Mouse (Mus musculus): ENCODE results near the gene Gm4922. TPM values are rescaled to one million over a fixed set of nuclear protein-coding genes. Genes with fewer than 3 reads are reported as not detected.

The Gm4922 gene
- polyA plus RNA-seq, 1 experiment from 2014 or later: not detected

- no peak for ATAC-seq (ENCODE audit: insufficient read depth)
- H3K4me3 ChIP-seq (replicated peaks): no peak overlapping the region
- no peaks in the 10 kb centered on the region for H3K27me3 ChIP-seq
- no peak overlapping the region for H3K27ac ChIP-seq (replicated peaks)
- H3K4me2 ChIP-seq: no peak overlapping the region
- no peaks in the 10 kb centered on the region for H3K4me1 ChIP-seq (replicated peaks)
- 55% methylated on average over 3 of the region's 3 CpGs for WGBS (ENCODE audit: insufficient replicate concordance)
- no peak overlapping the region for H3K9ac ChIP-seq
- no peaks in the 10 kb centered on the region for H3K9me3 ChIP-seq (replicated peaks)
- no peaks in the 10 kb centered on the region for H3K36me3 ChIP-seq (replicated peaks)
Observed at GRCm38 (mm10) chr10:18777546-18777945, 9.0 kb downstream of the Gm4922 start.

GRCm38 (mm10) chr10:18772537-18773179 is 13.9 kb downstream of the Gm4922 start:
- H3K4me1 ChIP-seq (replicated peaks): no peaks in the 10 kb centered on the region
- no peaks in the 10 kb centered on the region for H3K9me3 ChIP-seq (replicated peaks)
- no peaks in the 10 kb centered on the region for H3K27me3 ChIP-seq
- 50% methylated on average over 4 of the region's 4 CpGs for WGBS (ENCODE audit: insufficient replicate concordance)
- no peak overlapping the region for H3K9ac ChIP-seq
- H3K4me3 ChIP-seq (replicated peaks): no peak overlapping the region
- no peak for ATAC-seq (ENCODE audit: insufficient read depth)
- H3K36me3 ChIP-seq (replicated peaks): no peaks in the 10 kb centered on the region
- no peak overlapping the region for H3K27ac ChIP-seq (replicated peaks)
- H3K4me2 ChIP-seq: no peak overlapping the region

- no peak for ATAC-seq (ENCODE audit: insufficient read depth)
Observed at GRCm38 (mm10) chr10:18769909-18770308, 16.7 kb downstream of the Gm4922 start.

GRCm38 (mm10) chr10:18760241-18760640 is 26.4 kb downstream of the Gm4922 start:
- WGBS (ENCODE audit: insufficient replicate concordance): 46% methylated on average over 2 of the region's 2 CpGs
- Histone ChIP-seq H3K36me3 (replicated peaks) (no peaks in the 10 kb centered on the region), H3K4me1 (replicated peaks) (no peaks in the 10 kb centered on the region), H3K9ac (no peak overlapping the region), H3K4me2 (no peak overlapping the region), H3K9me3 (replicated peaks) (no peaks in the 10 kb centered on the region), H3K27me3 (no peaks in the 10 kb centered on the region), H3K27ac (replicated peaks) (no peak overlapping the region), H3K4me3 (replicated peaks) (no peak overlapping the region)
- no peak for ATAC-seq (ENCODE audit: insufficient read depth)

More at GRCm38 (mm10) chr10:18769909-18770308, 16.7 kb downstream of the Gm4922 start:
- WGBS (ENCODE audit: insufficient replicate concordance): 44% methylated on average over 5 of the region's 5 CpGs
- Histone ChIP-seq H3K4me2 (no peak overlapping the region), H3K27ac (replicated peaks) (no peak overlapping the region), H3K9ac (no peak overlapping the region), H3K27me3 (no peaks in the 10 kb centered on the region), H3K4me3 (replicated peaks) (no peak overlapping the region), H3K36me3 (replicated peaks) (no peaks in the 10 kb centered on the region), H3K4me1 (replicated peaks) (no peaks in the 10 kb centered on the region), H3K9me3 (replicated peaks) (no peaks in the 10 kb centered on the region)

- Histone ChIP-seq H3K4me1 (replicated peaks) (no peaks in the 10 kb centered on the region), H3K4me3 (replicated peaks) (no peak overlapping the region), H3K27me3 (0 out of 2 replicates have a peak, but pooled peaks cover 4% of the 10 kb centered on the region), H3K4me2 (no peak overlapping the region), H3K9ac (no peak overlapping the region), H3K36me3 (replicated peaks) (no peaks in the 10 kb centered on the region), H3K9me3 (replicated peaks) (no peaks in the 10 kb centered on the region), H3K27ac (replicated peaks) (no peak overlapping the region)
- no peak for ATAC-seq (ENCODE audit: insufficient read depth)
- 62% methylated on average over 4 of the region's 4 CpGs for WGBS (ENCODE audit: insufficient replicate concordance)
Observed at GRCm38 (mm10) chr10:18750057-18750456, 36.5 kb downstream of the Gm4922 start.

- no peak within 1 kb of the TSS for H3K27ac ChIP-seq (replicated peaks)
- no peaks in the 10 kb centered on the region for H3K9me3 ChIP-seq (replicated peaks)
- H3K27me3 ChIP-seq: peaks cover 30% of the 10 kb centered on the region
- H3K4me1 ChIP-seq (replicated peaks): no peaks in the 10 kb centered on the region
- H3K36me3 ChIP-seq (replicated peaks): no peaks in the 10 kb centered on the region
- H3K9ac ChIP-seq: no peak within 1 kb of the TSS
- 3% methylated on average over 50 of the region's 50 CpGs for WGBS (ENCODE audit: insufficient replicate concordance)
- peak within 1 kb of the TSS; percentile 45 for H3K4me3 ChIP-seq (replicated peaks)
- no peak for ATAC-seq (ENCODE audit: insufficient read depth)
- H3K4me2 ChIP-seq: peak within 1 kb of the TSS; percentile 63
Observed at GRCm38 (mm10) chr10:18743286-18744142, 43.1 kb downstream of the Gm4922 start, which contains the start of gene Arfgef3. TSS of gene Arfgef3 (minus strand) at chr10:18743949.

GRCm38 (mm10) chr10:18742086-18742485 is 44.5 kb downstream of the Gm4922 start:
- H3K4me3 ChIP-seq (replicated peaks): no peak overlapping the region
- no peak overlapping the region for H3K4me2 ChIP-seq
- no peak for ATAC-seq (ENCODE audit: insufficient read depth)

GRCm38 (mm10) chr10:18741024-18741423 is 45.6 kb downstream of the Gm4922 start:
- ATAC-seq (ENCODE audit: insufficient read depth): no peak
- Histone ChIP-seq H3K9me3 (replicated peaks) (no peaks in the 10 kb centered on the region), H3K27ac (replicated peaks) (no peak overlapping the region), H3K36me3 (replicated peaks) (no peaks in the 10 kb centered on the region), H3K4me3 (replicated peaks) (no peak overlapping the region), H3K27me3 (peaks cover 30% of the 10 kb centered on the region), H3K9ac (no peak overlapping the region), H3K4me2 (no peak overlapping the region), H3K4me1 (replicated peaks) (no peaks in the 10 kb centered on the region)
- 80% methylated on average over 8 of the region's 8 CpGs for WGBS (ENCODE audit: insufficient replicate concordance)

More at GRCm38 (mm10) chr10:18742086-18742485, 44.5 kb downstream of the Gm4922 start:
- no peaks in the 10 kb centered on the region for H3K4me1 ChIP-seq (replicated peaks)
- 68% methylated on average over 6 of the region's 6 CpGs for WGBS (ENCODE audit: insufficient replicate concordance)
- H3K27me3 ChIP-seq: peaks cover 30% of the 10 kb centered on the region
- no peak overlapping the region for H3K27ac ChIP-seq (replicated peaks)
- H3K36me3 ChIP-seq (replicated peaks): no peaks in the 10 kb centered on the region
- no peaks in the 10 kb centered on the region for H3K9me3 ChIP-seq (replicated peaks)
- H3K9ac ChIP-seq: no peak overlapping the region

Other genes starting within 250 kb of the Gm4922 start
- gene Hebp2, start 240.7 kb downstream of the Gm4922 start, polyA plus RNA-seq (2015; fragmentation: Nextera tagmentation; extraction: Ambion mirVana): 1.3 and 1.6 TPM in 2 replicates
- 0.02 and 0.03 TPM in 2 replicates for gene Arfgef3, start 42.8 kb downstream of the Gm4922 start, polyA plus RNA-seq (2015; fragmentation: Nextera tagmentation; extraction: Ambion mirVana)
- 19.7 and 21.5 TPM in 2 replicates for gene Perp, start 58.2 kb upstream of the Gm4922 start, polyA plus RNA-seq (2015; fragmentation: Nextera tagmentation; extraction: Ambion mirVana)
- 1.3 and 1.5 TPM in 2 replicates for gene Tnfaip3, start 228.9 kb upstream of the Gm4922 start, polyA plus RNA-seq (2015; fragmentation: Nextera tagmentation; extraction: Ambion mirVana)

All from liver, embryonic 15.5 days (tissue).